Mouse (Mus musculus) liver, embryonic 16.5 days (tissue): ENCODE data around the gene Frrs1l. TPM values are rescaled to one million over a fixed set of nuclear protein-coding genes. Genes with fewer than 3 reads are reported as not detected.

Source experiments
- ATAC-seq: fragments of 200-750 bp; cut with Nextera tagmentation; 2 replicates; pipeline ENCODE4 v1.8.0; 2017; ENCODE audit warnings: low read depth, mild to moderate bottlenecking, moderate number of reproducible peaks, moderate library complexity
- H3K27ac ChIP-seq: fragments of 300-500 bp; sonication (generic); 2 replicates; pipeline ENCODE4 v1.5.1; 2014; ENCODE audit warnings: mild to moderate bottlenecking, low read length
- H3K27me3 ChIP-seq: fragments of 300-500 bp; sonication (generic); 2 replicates; pipeline ENCODE4 v1.6.1; 2014; ENCODE audit warnings: low read depth, low read length, mixed read lengths; ENCODE audit not compliant: control insufficient read depth, insufficient read depth
- H3K36me3 ChIP-seq: fragments of 300-500 bp; sonication (generic); 2 replicates; pipeline ENCODE4 v1.6.1; 2014; ENCODE audit warnings: mild to moderate bottlenecking; ENCODE audit not compliant: control insufficient read depth, insufficient read depth
- H3K4me1 ChIP-seq: fragments of 300-500 bp; sonication (generic); 2 replicates; pipeline ENCODE4 v1.6.1; 2014; ENCODE audit warnings: low read depth, low read length, mixed read lengths; ENCODE audit not compliant: control insufficient read depth
- H3K4me2 ChIP-seq: fragments of 300-500 bp; sonication (generic); 2 replicates; pipeline ENCODE4 v1.6.1; 2014; ENCODE audit warnings: low read depth, low read length, mixed read lengths
- H3K4me3 ChIP-seq: fragments of 300-500 bp; sonication (generic); 2 replicates; pipeline ENCODE4 v1.5.1; 2014; ENCODE audit warnings: low read depth, mild to moderate bottlenecking, low read length
- H3K9ac ChIP-seq: fragments of 300-500 bp; sonication (generic); 2 replicates; pipeline ENCODE4 v1.6.1; 2014; ENCODE audit warnings: low read depth, low read length
- H3K9me3 ChIP-seq: fragments of 300-500 bp; sonication (generic); replicated peaks from 2 replicates; pipeline ENCODE4 v1.6.1; 2016; ENCODE audit warnings: low read length; ENCODE audit not compliant: control insufficient read depth
- WGBS: fragments of 180-500 bp; shearing (Covaris S2); extraction: QIAGEN DNeasy Blood & Tissue Kit; methylation state at CpG from one replicate; pipeline ENCODE4 v1.1.7; 2014; ENCODE audit not compliant: insufficient replicate concordance; 5-methylcytosine and 5-hydroxymethylcytosine counted together
- polyA plus RNA-seq: library from polyadenylated mRNA; unstranded; fragments of >200 nt; fragmentation: Nextera tagmentation; extraction: Ambion mirVana; gene quantifications from 2 replicates; pipeline ENCODE4 v1.2.1, GENCODE M21; 2015

Gene Frrs1l
- polyA plus RNA-seq, 1 experiment from 2014 or later, result 0.04 TPM

- no peak overlapping the region for H3K4me2 ChIP-seq
- WGBS, result 73% methylated on average over 2 of the region's 2 CpGs
- no peaks in the 10 kb centered on the region for H3K9me3 ChIP-seq
- ATAC-seq, result no peak
- no peaks in the 10 kb centered on the region for H3K27me3 ChIP-seq
- no peak overlapping the region for H3K9ac ChIP-seq
- H3K4me1 ChIP-seq, result no peaks in the 10 kb centered on the region
- H3K36me3 ChIP-seq, result no peaks in the 10 kb centered on the region
- H3K4me3 ChIP-seq, result no peak overlapping the region
- no peak overlapping the region for H3K27ac ChIP-seq
Observed at GRCm38 (mm10) chr4:57001437-57001836, 11.2 kb upstream of the Frrs1l start.

DNA sequence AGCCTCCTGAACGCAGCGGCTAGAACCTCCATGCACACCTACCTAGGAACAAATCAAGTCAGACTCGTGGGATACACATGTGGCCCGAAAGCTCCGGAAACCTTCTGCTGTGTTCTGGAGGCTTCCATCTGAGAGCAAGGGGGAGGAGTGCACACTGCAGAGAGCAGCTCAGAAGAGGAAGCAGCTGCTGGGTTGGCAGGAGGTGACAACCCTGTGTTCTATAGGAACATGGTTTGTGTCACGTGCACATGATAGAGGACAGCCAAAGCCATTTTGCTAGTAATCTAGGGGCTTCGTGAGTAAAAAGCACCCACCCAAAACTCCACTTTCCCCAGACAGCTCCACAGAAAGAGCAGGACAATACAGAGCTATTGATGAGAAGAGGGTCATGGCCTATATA is 3.1 kb upstream of the Frrs1l start:
- no peak overlapping the region for H3K9ac ChIP-seq
- no peak overlapping the region for H3K4me2 ChIP-seq
- H3K36me3 ChIP-seq, result no peaks in the 10 kb centered on the region
- no peak overlapping the region for H3K4me3 ChIP-seq
- WGBS, result 43% methylated on average over 7 of the region's 7 CpGs
- H3K9me3 ChIP-seq, result no peaks in the 10 kb centered on the region
- no peak overlapping the region for H3K27ac ChIP-seq
- no peak for ATAC-seq
- no peaks in the 10 kb centered on the region for H3K4me1 ChIP-seq
- peaks cover 28% of the 10 kb centered on the region for H3K27me3 ChIP-seq

- WGBS, result 38% methylated on average over 2 of the region's 2 CpGs
- Histone ChIP-seq H3K4me2 (no peak overlapping the region), H3K27ac (no peak overlapping the region), H3K36me3 (no peaks in the 10 kb centered on the region), H3K9me3 (no peaks in the 10 kb centered on the region), H3K9ac (no peak overlapping the region), H3K4me1 (no peaks in the 10 kb centered on the region), H3K27me3 (peaks cover 28% of the 10 kb centered on the region), H3K4me3 (no peak overlapping the region)
- no peak for ATAC-seq
Observed at GRCm38 (mm10) chr4:56991951-56992350, 1.8 kb upstream of the Frrs1l start.

DNA sequence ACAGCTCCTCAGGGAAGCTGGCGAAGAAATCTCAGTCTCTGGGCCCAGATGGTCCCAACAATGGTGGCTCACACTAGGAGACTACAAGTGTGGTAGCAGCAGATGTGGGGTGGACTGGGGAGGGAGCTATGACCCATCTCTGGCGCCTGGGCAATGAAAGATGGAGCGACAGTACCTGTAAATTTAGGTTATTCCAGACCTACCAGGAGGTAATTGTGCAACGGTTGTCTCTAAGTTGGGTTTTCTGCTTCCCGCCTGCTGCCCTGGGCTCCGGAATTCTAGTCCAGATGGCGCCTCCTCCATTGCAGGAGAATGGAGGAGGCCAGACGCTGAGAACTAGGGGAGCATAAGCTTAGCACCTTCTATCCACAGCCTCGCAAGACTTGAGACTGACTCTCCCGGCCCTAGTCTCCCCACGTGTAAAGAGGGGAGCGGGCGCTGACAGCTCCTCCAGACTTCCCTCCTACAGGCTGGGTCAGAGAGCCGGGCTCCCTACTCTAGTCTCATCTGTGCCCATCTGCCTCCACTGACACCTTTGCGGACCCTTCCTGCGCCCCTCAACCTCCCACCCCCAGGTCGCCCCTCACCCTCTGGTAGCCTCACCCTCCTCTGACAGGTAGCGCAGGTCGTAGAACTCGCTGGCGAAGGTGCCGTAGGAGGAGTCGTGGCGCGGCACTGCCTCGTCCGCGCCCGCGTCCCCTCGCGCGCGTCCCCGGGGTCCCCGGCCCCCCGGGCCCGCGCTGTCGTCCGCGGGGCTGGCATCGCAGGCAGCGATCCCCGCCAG is 568 bp downstream of the Frrs1l start:
- Histone ChIP-seq H3K4me1 (no peaks in the 10 kb centered on the region), H3K36me3 (no peaks in the 10 kb centered on the region), H3K4me2 (peak overlapping the region; percentile 59), H3K9me3 (no peaks in the 10 kb centered on the region), H3K9ac (no peak overlapping the region), H3K4me3 (peak overlapping the region; percentile 39), H3K27me3 (peaks cover 28% of the 10 kb centered on the region), H3K27ac (no peak overlapping the region)
- 5% methylated on average over 45 of the region's 45 CpGs for WGBS
- no peak for ATAC-seq

DNA sequence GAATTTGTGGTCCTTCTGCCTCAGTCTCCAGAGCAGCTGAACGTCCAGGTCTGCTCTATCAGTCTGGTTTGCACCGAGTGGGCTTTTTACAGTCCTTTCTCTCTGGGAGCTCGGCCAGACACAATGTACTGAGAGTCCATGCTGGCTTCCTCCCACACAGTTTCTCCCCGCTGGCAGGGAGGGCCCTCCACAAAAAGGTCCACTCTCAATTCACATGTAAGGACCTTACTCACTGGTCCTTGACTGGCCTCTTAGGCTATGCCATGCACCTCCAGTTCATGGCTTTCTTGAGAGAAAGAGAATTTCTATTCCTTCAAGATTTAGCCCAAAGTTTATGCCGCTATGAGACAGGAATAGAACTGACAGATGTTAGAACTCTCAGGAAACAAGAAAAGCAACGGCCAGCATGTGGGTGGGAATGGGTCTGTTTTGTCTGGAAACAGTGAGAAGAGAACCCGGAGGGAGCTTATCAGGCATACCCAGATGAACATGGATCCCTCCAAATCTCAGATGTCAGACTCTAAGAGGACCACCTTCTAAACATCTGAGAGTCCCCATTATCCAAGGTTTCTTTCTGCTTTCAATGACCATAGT is 24.5 kb downstream of the Frrs1l start:
- no peak overlapping the region for H3K27ac ChIP-seq
- H3K4me3 ChIP-seq, result no peak overlapping the region
- no peak overlapping the region for H3K4me2 ChIP-seq
- no peak overlapping the region for H3K9ac ChIP-seq
- H3K27me3 ChIP-seq, result no peaks in the 10 kb centered on the region
- ATAC-seq, result no peak
- no peaks in the 10 kb centered on the region for H3K4me1 ChIP-seq
- no peaks in the 10 kb centered on the region for H3K36me3 ChIP-seq
- no peaks in the 10 kb centered on the region for H3K9me3 ChIP-seq
- 33% methylated on average over 7 of the region's 7 CpGs for WGBS

DNA sequence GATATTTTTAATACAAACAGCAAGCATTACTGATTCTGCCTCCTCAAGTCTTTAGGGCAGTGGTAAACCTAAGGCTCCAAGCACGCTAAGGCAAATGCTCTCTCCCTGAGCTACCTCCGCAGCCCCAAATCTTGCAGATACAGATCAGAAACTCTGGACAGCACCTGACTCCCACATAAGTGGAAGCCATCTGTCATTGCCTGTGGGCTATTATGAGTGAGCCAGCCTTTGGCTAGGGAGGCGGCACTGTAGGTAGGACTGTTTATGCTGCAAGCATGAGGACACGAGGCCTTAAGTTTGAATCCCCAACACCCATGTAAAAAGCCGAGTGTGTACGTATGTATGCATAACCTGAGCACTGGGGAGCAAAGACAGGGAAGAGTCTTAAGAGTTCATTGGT is 26.5 kb downstream of the Frrs1l start:
- 78% methylated on average over 6 of the region's 6 CpGs for WGBS
- ATAC-seq, result no peak

GRCm38 (mm10) chr4:56961320-56961925 is 28.8 kb downstream of the Frrs1l start:
- Histone ChIP-seq H3K27me3 (no peaks in the 10 kb centered on the region), H3K4me1 (no peaks in the 10 kb centered on the region), H3K36me3 (no peaks in the 10 kb centered on the region), H3K9me3 (no peaks in the 10 kb centered on the region), H3K27ac (no peak overlapping the region), H3K9ac (no peak overlapping the region), H3K4me2 (no peak overlapping the region), H3K4me3 (no peak overlapping the region)
- 72% methylated on average over 12 of the region's 12 CpGs for WGBS
- ATAC-seq, result no peak

More for the DNA sequence above, 26.5 kb downstream of the Frrs1l start:
- H3K9me3 ChIP-seq, result no peaks in the 10 kb centered on the region
- no peak overlapping the region for H3K27ac ChIP-seq
- H3K36me3 ChIP-seq, result no peaks in the 10 kb centered on the region
- H3K9ac ChIP-seq, result no peak overlapping the region
- no peaks in the 10 kb centered on the region for H3K4me1 ChIP-seq
- H3K4me2 ChIP-seq, result no peak overlapping the region
- no peaks in the 10 kb centered on the region for H3K27me3 ChIP-seq
- no peak overlapping the region for H3K4me3 ChIP-seq

DNA sequence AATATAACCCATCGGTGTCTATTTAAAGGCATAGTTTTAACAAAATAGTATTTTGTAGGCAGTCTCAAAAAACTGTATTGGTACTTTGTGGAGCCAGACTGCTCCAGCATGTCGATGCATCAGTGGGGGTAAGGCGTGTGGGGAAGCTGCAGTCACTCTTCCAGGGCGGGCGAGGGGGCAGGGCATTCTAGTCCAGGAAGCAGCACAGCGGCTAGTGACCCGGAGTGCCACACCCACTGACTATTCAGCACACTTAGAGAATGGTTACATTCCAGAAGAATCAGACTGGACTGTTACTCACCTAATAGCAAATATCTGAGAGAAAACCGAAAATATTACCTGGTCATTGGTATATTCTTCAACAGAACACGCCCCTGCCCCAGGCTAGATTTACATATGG is 32.7 kb downstream of the Frrs1l start:
- H3K4me2 ChIP-seq, result no peak overlapping the region
- ATAC-seq, result no peak
- H3K9ac ChIP-seq, result no peak overlapping the region
- no peaks in the 10 kb centered on the region; the same call in 1 of the 2 replicates for H3K4me1 ChIP-seq
- no peaks in the 10 kb centered on the region for H3K9me3 ChIP-seq
- no peaks in the 10 kb centered on the region for H3K36me3 ChIP-seq
- H3K27me3 ChIP-seq, result no peaks in the 10 kb centered on the region
- no peak overlapping the region for H3K4me3 ChIP-seq
- 32% methylated on average over 9 of the region's 9 CpGs for WGBS
- no peak overlapping the region for H3K27ac ChIP-seq

- H3K4me2 ChIP-seq, result no peak overlapping the region
- H3K27ac ChIP-seq, result no peak overlapping the region
- no peak for ATAC-seq
- H3K9ac ChIP-seq, result no peak overlapping the region
- no peaks in the 10 kb centered on the region; the same call in 1 of the 2 replicates for H3K4me1 ChIP-seq
- H3K4me3 ChIP-seq, result no peak overlapping the region
- no peaks in the 10 kb centered on the region for H3K27me3 ChIP-seq
- H3K36me3 ChIP-seq, result no peaks in the 10 kb centered on the region
- no peaks in the 10 kb centered on the region for H3K9me3 ChIP-seq
- 50% methylated on average over 6 of the region's 6 CpGs for WGBS
Observed at GRCm38 (mm10) chr4:56953235-56953634, 37.0 kb downstream of the Frrs1l start.
